Mouse (Mus musculus): Measurements from ENCODE around the gene Hivep2. TPM values are rescaled to one million over a fixed set of nuclear protein-coding genes. Genes with fewer than 3 reads are reported as not detected.

The Hivep2 gene
- total RNA-seq, 1 experiment from 2014 or later, result 50.3 TPM

DNA sequence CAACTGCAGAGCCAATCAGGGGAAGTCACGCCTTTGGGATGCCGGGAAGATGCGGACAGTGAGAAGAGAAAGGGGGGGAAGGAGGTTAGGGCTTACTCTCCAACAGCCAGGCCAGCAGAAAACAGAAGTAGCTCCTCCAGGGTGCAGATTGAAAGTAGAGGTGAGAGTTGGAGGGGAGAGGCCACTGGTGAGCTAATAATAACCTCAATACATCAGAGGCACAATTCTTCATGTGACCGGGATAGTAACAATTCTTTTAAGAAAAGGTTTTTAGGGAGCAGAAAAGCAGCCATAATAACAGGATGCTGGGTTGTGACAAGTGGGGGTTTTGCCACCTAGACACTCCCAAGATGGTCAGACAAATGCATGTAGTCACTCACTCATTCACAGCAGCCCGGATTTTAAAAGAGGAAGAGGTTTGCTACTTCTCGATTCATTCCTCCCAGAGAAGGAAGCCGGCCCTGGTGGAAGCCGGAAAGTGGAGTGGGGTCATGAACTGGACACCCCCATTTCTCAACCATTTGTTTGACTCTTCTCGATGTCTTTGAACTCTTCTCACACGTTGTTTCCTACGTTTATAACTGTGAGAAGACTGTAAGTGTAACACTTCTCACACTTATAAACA, 220.6 kb downstream of the Hivep2 start:
- peak; percentile 69 for ATAC-seq (ENCODE audit: extremely low read depth, insufficient number of reproducible peaks, low FRiP score, poor library complexity, severe bottlenecking)

DNA sequence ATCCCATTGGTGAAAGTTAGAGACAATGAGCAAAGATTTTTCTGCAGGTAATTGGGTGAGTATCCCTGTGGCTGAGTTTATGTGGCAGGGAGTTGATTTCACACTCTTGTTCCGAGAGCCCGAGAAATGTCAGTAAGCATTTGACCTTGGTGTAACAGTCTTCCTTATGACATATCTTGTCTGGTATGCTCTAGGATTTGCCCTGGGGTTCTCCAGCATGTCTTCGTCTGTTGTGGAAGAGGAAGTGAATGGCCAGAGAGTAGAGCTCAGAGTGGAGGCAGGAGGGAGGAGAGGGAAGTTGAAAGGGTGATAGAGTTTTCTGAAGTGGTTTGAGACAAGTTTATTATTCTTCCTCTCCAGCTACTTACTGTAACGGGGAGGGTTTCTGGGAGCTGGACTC, 223.2 kb downstream of the Hivep2 start:
- no peak for ATAC-seq (ENCODE audit: extremely low read depth, insufficient number of reproducible peaks, low FRiP score, poor library complexity, severe bottlenecking)

- ATAC-seq (ENCODE audit: extremely low read depth, insufficient number of reproducible peaks, low FRiP score, poor library complexity, severe bottlenecking), result no peak
Measured at GRCm38 (mm10) chr10:14191202-14191601, 225.3 kb downstream of the Hivep2 start.

DNA sequence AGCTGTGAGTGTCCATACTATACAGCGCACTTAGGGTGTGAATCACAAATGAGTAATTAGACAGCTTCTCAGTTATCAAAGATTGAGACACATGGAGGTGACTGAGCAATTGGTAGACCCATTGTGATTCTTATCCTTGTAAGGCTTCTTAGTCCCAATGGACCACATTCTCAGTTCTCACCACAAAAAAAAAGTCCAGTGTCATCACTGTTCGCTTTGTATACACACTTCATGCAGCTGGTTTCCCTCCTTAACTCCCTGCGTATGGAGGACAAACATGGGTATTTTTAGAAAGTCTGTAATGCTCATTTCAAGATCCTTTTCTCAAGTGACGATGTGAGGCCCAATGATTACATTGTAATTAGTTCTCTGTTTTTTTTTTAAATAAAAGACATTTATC, 226.3 kb downstream of the Hivep2 start:
- ATAC-seq (ENCODE audit: extremely low read depth, insufficient number of reproducible peaks, low FRiP score, poor library complexity, severe bottlenecking), result no peak

- ATAC-seq (ENCODE audit: extremely low read depth, insufficient number of reproducible peaks, low FRiP score, poor library complexity, severe bottlenecking), result no peak
Measured at GRCm38 (mm10) chr10:14193702-14194101, 227.8 kb downstream of the Hivep2 start.

DNA sequence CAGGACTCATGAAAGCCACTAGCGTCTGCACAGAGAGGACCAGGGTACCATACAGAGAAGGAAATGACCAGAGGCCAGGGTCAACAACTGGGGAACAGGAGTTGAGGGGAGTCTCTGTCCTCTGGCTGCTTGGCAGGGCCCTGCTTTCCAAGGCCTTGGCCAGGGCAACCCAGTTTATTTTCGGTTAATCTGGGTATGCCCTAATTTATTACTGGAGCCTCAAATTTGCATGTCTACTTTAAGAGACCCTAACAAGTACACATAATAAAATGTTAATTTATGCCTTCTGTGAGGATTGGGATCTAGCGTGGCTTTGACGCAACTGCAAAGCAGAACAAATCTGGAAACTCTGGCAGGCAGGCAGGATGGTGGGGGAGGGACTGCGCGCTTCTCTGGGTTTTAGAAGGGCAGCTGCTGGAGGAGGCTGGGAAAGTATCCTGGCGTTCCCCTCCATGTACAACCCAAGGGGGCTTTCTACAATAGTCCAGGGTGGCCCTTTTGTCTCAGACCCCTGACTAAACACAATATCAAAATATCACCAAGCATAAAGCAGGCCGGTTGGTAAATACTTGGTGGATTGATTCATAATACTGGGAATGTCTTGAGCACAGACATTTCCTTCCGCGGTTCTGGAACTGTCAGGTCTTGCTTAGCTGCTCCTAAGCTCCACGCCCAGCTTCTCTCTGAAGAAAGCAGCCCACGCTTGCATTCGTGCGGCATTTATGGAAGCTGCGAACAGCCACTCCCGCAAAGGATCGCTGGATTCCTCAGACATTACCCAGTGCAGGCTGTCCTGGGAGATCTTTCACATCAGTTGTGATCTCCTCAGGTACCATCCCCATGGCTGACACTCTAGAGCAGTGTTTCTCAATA, 230.1 kb downstream of the Hivep2 start:
- ATAC-seq (ENCODE audit: extremely low read depth, insufficient number of reproducible peaks, low FRiP score, poor library complexity, severe bottlenecking), result no peak

DNA sequence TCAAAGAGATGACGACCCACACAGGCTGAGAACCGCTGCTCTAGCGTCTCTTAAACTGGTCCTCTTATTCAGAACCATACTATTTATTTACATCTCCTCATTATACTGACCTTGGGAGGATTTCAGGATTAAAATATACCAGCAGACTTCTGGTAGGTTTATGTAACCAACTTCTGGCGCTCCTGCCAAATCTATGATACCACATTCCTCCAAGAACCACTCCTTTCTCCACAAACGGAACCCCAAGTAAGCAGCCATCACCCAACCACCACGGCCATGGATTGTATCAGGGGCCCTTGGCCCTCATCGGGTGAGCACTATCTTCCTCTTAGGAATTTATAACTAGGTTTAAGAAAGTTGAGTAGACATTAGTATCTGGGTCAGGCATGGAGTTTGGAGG, 230.9 kb downstream of the Hivep2 start:
- ATAC-seq (ENCODE audit: extremely low read depth, insufficient number of reproducible peaks, low FRiP score, poor library complexity, severe bottlenecking), result no peak

DNA sequence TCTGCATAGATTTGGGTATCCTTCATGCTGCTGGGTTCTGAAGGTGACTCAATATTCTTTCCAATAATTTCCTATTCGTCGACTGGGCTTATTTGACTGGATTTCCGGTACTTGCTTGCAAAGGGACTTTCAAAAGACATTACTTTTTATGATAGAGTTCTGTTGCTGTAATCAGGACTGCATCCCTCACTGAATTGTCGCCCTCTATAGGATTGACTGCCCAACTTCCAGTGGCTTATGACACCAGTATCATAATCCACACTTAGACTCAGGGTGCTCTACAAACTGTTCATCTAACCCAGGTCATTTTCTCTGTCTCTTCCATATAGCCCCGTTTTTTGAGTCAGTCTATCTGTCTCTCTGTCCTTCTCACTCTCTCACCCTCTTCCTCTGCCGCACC, 231.4 kb downstream of the Hivep2 start:
- ATAC-seq (ENCODE audit: extremely low read depth, insufficient number of reproducible peaks, low FRiP score, poor library complexity, severe bottlenecking), result peak; percentile 54; the same call in 1 of the 2 replicates

DNA sequence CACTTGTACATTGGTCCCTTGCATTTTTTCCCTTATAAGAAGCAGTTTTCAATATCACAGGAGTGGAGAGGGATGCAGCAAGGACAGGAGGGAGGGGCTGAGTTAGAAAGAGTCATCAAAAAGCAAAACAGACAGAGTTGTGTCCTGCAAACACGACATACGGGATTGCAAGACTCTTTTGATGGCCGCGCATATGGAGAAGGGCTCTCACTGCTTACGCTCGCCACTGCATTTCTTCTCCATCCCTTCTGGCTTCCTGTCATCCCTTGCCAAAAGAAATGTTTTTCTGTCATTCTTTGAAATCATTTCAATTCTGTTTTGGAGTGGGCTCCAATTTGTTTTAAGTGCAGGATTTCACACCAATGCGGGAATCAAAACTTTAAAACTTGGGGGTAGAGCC, 233.5 kb downstream of the Hivep2 start:
- ATAC-seq (ENCODE audit: extremely low read depth, insufficient number of reproducible peaks, low FRiP score, poor library complexity, severe bottlenecking), result no peak

GRCm38 (mm10) chr10:14200310-14200709, 234.4 kb downstream of the Hivep2 start:
- 0 out of 2 replicates have a peak, but pooled peaks have one; percentile 17 for ATAC-seq (ENCODE audit: extremely low read depth, insufficient number of reproducible peaks, low FRiP score, poor library complexity, severe bottlenecking)

Other genes with a start within 250 kb of the Hivep2 start
- 8.2 and 10.1 TPM in 2 replicates for gene Aig1, start 97.1 kb upstream of the Hivep2 start, total RNA-seq (2017)